Mouse (Mus musculus) ES-Bruce4 (cell line): ENCODE measurements at regions not wholly inside any gene's neighbourhood (a gene's known extent, or its start where the extent isn't known, plus 50 kb on each side); places are given as distances from the start of the nearest gene placed in this dataset.

ENCODE experiments used
- H3K27ac ChIP-seq: 2 replicates; pipeline ENCODE4 v1.5.1; 2012; ENCODE audit warnings: low read length, inconsistent platforms; ENCODE audit not compliant: insufficient read depth
- H3K27me3 ChIP-seq: 2 replicates; pipeline ENCODE4 v1.6.1; 2012; ENCODE audit warnings: mild to moderate bottlenecking, low read length, inconsistent platforms; ENCODE audit not compliant: control insufficient read depth, poor library complexity, insufficient read depth, severe bottlenecking
- H3K36me3 ChIP-seq: 2 replicates; pipeline ENCODE4 v1.6.1; 2012; ENCODE audit warnings: inconsistent platforms, mild to moderate bottlenecking, low read length, moderate library complexity; ENCODE audit not compliant: control insufficient read depth, poor library complexity, insufficient read depth, severe bottlenecking
- H3K4me1 ChIP-seq: one replicate; pipeline ENCODE4 v1.8.1; 2011; ENCODE audit warnings: low read length; ENCODE audit not compliant: control insufficient read depth, insufficient read depth
- H3K4me3 ChIP-seq: 2 replicates; pipeline ENCODE4 v1.5.1; 2011; ENCODE audit warnings: low read depth, mild to moderate bottlenecking, low read length
- H3K9ac ChIP-seq: 2 replicates; pipeline ENCODE4 v1.6.1; 2012; ENCODE audit warnings: low read depth, mild to moderate bottlenecking, inconsistent platforms; ENCODE audit not compliant: poor library complexity, severe bottlenecking
- H3K9me3 ChIP-seq: replicated peaks from 2 replicates; pipeline ENCODE4 v1.6.1; 2012; ENCODE audit warnings: mild to moderate bottlenecking, low read length, inconsistent platforms; ENCODE audit not compliant: control insufficient read depth, poor library complexity, insufficient read depth, severe bottlenecking
- CTCF ChIP-seq: IDR thresholded peaks from one replicate; pipeline ENCODE4 v1.8.1; 2011; ENCODE audit warnings: low read depth, low read length
- EP300 ChIP-seq: IDR thresholded peaks from 2 replicates; pipeline ENCODE4 v1.6.1; 2011; ENCODE audit warnings: low read depth, low read length; ENCODE audit not compliant: insufficient read depth
- POLR2A ChIP-seq: IDR thresholded peaks from one replicate; pipeline ENCODE4 v1.8.1; 2011; ENCODE audit warnings: low read length; ENCODE audit not compliant: insufficient read depth

- H3K36me3 ChIP-seq: no peaks in the 10 kb centered on the region
- no peaks in the 10 kb centered on the region for H3K27me3 ChIP-seq
- H3K4me1 ChIP-seq: no peaks in the 10 kb centered on the region
- no peak overlapping the region for H3K4me3 ChIP-seq
- H3K9ac ChIP-seq: no peak overlapping the region
- no peak overlapping the region for H3K27ac ChIP-seq
- no peak for TF ChIP-seq EP300
- TF ChIP-seq CTCF: no peak
- TF ChIP-seq POLR2A: no peak
- no peaks in the 10 kb centered on the region; the same call in none of the 2 replicates for H3K9me3 ChIP-seq
Observed at GRCm38 (mm10) chr9:57325962-57326361, 63.5 kb upstream of the 1700017B05Rik start.

- TF ChIP-seq POLR2A (no peak), CTCF (no peak), EP300 (no peak)
- H3K9me3 ChIP-seq: no peaks in the 10 kb centered on the region; the same call in 1 of the 2 replicates
- no peak overlapping the region for H3K27ac ChIP-seq
Observed at GRCm38 (mm10) chr9:57319009-57319408, 56.6 kb upstream of the 1700017B05Rik start.

GRCm38 (mm10) chr9:57317531-57318201 lies 55.3 kb upstream of the 1700017B05Rik start:
- no peaks in the 10 kb centered on the region; the same call in 1 of the 2 replicates for H3K9me3 ChIP-seq
- H3K4me3 ChIP-seq: no peak overlapping the region
- no peak for TF ChIP-seq POLR2A
- TF ChIP-seq CTCF: no peak
- TF ChIP-seq EP300: no peak
- H3K27me3 ChIP-seq: no peaks in the 10 kb centered on the region
- H3K36me3 ChIP-seq: no peaks in the 10 kb centered on the region
- H3K4me1 ChIP-seq: peaks cover 3% of the 10 kb centered on the region
- H3K27ac ChIP-seq: no peak overlapping the region
- no peak overlapping the region for H3K9ac ChIP-seq

More at GRCm38 (mm10) chr9:57319009-57319408, 56.6 kb upstream of the 1700017B05Rik start:
- no peaks in the 10 kb centered on the region for H3K27me3 ChIP-seq
- peaks cover 3% of the 10 kb centered on the region for H3K4me1 ChIP-seq
- H3K4me3 ChIP-seq: no peak overlapping the region
- H3K9ac ChIP-seq: no peak overlapping the region
- H3K36me3 ChIP-seq: no peaks in the 10 kb centered on the region

- no peak overlapping the region for H3K4me3 ChIP-seq
- peak overlapping the region; percentile 18; the same call in 1 of the 2 replicates for H3K27ac ChIP-seq
- no peak overlapping the region for H3K9ac ChIP-seq
- H3K4me1 ChIP-seq: peaks cover 3% of the 10 kb centered on the region
- H3K36me3 ChIP-seq: no peaks in the 10 kb centered on the region
- TF ChIP-seq EP300: no peak
- TF ChIP-seq CTCF: no peak
- TF ChIP-seq POLR2A: no peak
- H3K27me3 ChIP-seq: no peaks in the 10 kb centered on the region
- no peaks in the 10 kb centered on the region; the same call in 1 of the 2 replicates for H3K9me3 ChIP-seq
Observed at GRCm38 (mm10) chr9:57315032-57315660, 52.7 kb upstream of the 1700017B05Rik start.

GRCm38 (mm10) chr9:57313876-57314275 lies 51.5 kb upstream of the 1700017B05Rik start:
- no peak for TF ChIP-seq EP300
- TF ChIP-seq CTCF: no peak
- TF ChIP-seq POLR2A: no peak
- Histone ChIP-seq H3K4me3 (no peak overlapping the region), H3K9me3 (no peaks in the 10 kb centered on the region; the same call in none of the 2 replicates), H3K27me3 (no peaks in the 10 kb centered on the region), H3K27ac (no peak overlapping the region), H3K36me3 (no peaks in the 10 kb centered on the region), H3K9ac (no peak overlapping the region), H3K4me1 (peaks cover 2% of the 10 kb centered on the region)

- Histone ChIP-seq H3K4me3 (no peak overlapping the region), H3K4me1 (no peaks in the 10 kb centered on the region), H3K27me3 (no peaks in the 10 kb centered on the region), H3K9ac (no peak overlapping the region), H3K36me3 (no peaks in the 10 kb centered on the region), H3K27ac (no peak overlapping the region), H3K9me3 (no peaks in the 10 kb centered on the region; the same call in none of the 2 replicates)
- TF ChIP-seq CTCF (no peak), EP300 (no peak), POLR2A (no peak)
Observed at GRCm38 (mm10) chr9:57312521-57312920, 50.1 kb upstream of the 1700017B05Rik start.
